In genomic region chr11:78161968-78162367, GRCm38 (mm10) we compare ENCODE assay signal across 9 mouse cellular contexts. TPM values are rescaled to one million over a fixed set of nuclear protein-coding genes. Genes with fewer than 3 reads are reported as not detected.
A peak's percentile ranks its signal among the peaks of the same experiment; 100 is the strongest.
DNase-seq lines count a peak whose midpoint lies in the region; ATAC-seq and TF ChIP-seq lines count a peak whose summit lies in the region.
"Had no signal": no experiment of that assay in that cellular context is flagged by ENCODE, and none has a peak within 500 bp of the region (broad histone marks: within the 10 kb centered on the region; RNA-seq: fewer than 3 reads in every experiment).

No protein-coding gene starts in this region.

- peak overlapping the region; percentile 16; the same call in 1 of the 2 replicates for H3K9ac ChIP-seq in liver, adult 2 months (ENCODE audit: low read depth, low read length)
- H3K9ac ChIP-seq in hindbrain, postnatal 0 days (replicated peaks; ENCODE audit: low read length): no peak overlapping the region; the same call in 1 of the 2 replicates
- H3K9ac ChIP-seq in neural tube, embryonic 12.5 days: no peak overlapping the region

- H3K9me3 ChIP-seq in erythroblast, embryonic 14.5 days (ENCODE audit: control insufficient read depth, low read length): no peaks in the 10 kb centered on the region
- no peaks in the 10 kb centered on the region for H3K9me3 ChIP-seq in hindbrain, postnatal 0 days (ENCODE audit: low read length)
- H3K9me3 ChIP-seq in neural tube, embryonic 12.5 days: no peaks in the 10 kb centered on the region

- 0 out of 2 replicates have a peak overlapping the region, but pooled peaks have one; percentile 23 for H3K27ac ChIP-seq in liver, adult 2 months (replicated peaks; ENCODE audit: insufficient read depth, low read depth, low read length)
- peak overlapping the region; percentile 98 for H3K27ac ChIP-seq in hindbrain, postnatal 0 days
- H3K27ac ChIP-seq in neural tube, embryonic 12.5 days: no peak overlapping the region

- WGBS in liver, adult 2 months: 45% methylated on average over 4 of the region's 4 CpGs
- WGBS in hindbrain, postnatal 0 days: 29% methylated on average over 4 of the region's 4 CpGs
- 72% methylated on average over 4 of the region's 4 CpGs for WGBS in neural tube, embryonic 12.5 days

- H3K4me1 ChIP-seq in erythroblast, embryonic 14.5 days (ENCODE audit: control insufficient read depth): peaks cover 88% of the 10 kb centered on the region
- H3K4me1 ChIP-seq in liver, adult 2 months (ENCODE audit: control insufficient read depth, insufficient read depth, low read length): peaks cover 23% of the 10 kb centered on the region
- peaks cover 19% of the 10 kb centered on the region for H3K4me1 ChIP-seq in hindbrain, postnatal 0 days (ENCODE audit: insufficient read depth, low read length)
- peaks cover 36% of the 10 kb centered on the region for H3K4me1 ChIP-seq in neural tube, embryonic 12.5 days

- peak overlapping the region; percentile 90 for H3K4me3 ChIP-seq in erythroblast, embryonic 14.5 days (replicated peaks)
- H3K4me3 ChIP-seq in liver, adult 2 months (ENCODE audit: insufficient read depth, low read depth, low read length): no peak overlapping the region
- H3K4me3 ChIP-seq in hindbrain, postnatal 0 days (ENCODE audit: low read length): no peak overlapping the region
- H3K4me3 ChIP-seq in neural tube, embryonic 12.5 days: no peak overlapping the region

- H3K36me3 ChIP-seq in erythroblast, embryonic 14.5 days (ENCODE audit: control insufficient read depth): peaks cover 78% of the 10 kb centered on the region
- peaks cover 8% of the 10 kb centered on the region for H3K36me3 ChIP-seq in liver, adult 2 months (ENCODE audit: control insufficient read depth, insufficient read depth, low read length)
- peaks cover 33% of the 10 kb centered on the region for H3K36me3 ChIP-seq in hindbrain, postnatal 0 days (ENCODE audit: insufficient read depth, low read length)
- peaks cover 56% of the 10 kb centered on the region for H3K36me3 ChIP-seq in neural tube, embryonic 12.5 days

- TF ChIP-seq POLR2A in liver, adult 2 months (IDR thresholded peaks at IDR 0.05; ENCODE audit: extremely low read depth, insufficient read depth, low read length): no peak

- H3K79me2 ChIP-seq in liver, adult 2 months (ENCODE audit: control insufficient read depth, insufficient read depth, low read length): peaks cover 41% of the 10 kb centered on the region; the same call in 1 of the 2 replicates

- no peaks in the 10 kb centered on the region for H3K27me3 ChIP-seq in erythroblast, embryonic 14.5 days (ENCODE audit: control insufficient read depth)
- H3K27me3 ChIP-seq in liver, adult 2 months (ENCODE audit: control insufficient read depth, insufficient read depth, low read length): no peaks in the 10 kb centered on the region
- no peaks in the 10 kb centered on the region for H3K27me3 ChIP-seq in hindbrain, postnatal 0 days (ENCODE audit: insufficient read depth, low read length)
- H3K27me3 ChIP-seq in neural tube, embryonic 12.5 days (replicated peaks): no peaks in the 10 kb centered on the region

- peak overlapping the region; percentile 82 for H3K4me2 ChIP-seq in hindbrain, postnatal 0 days (ENCODE audit: low read depth, low read length)
- peak overlapping the region; percentile 78 for H3K4me2 ChIP-seq in neural tube, embryonic 12.5 days (replicated peaks)

- DNase-seq in liver, adult 2 months (ENCODE audit: extremely low read depth, low read depth, low spot score): no peak
- DNase-seq in liver: no peak
- peak; percentile 67 for DNase-seq in hindbrain, postnatal 0 days (ENCODE audit: low spot score)
- DNase-seq in T-cell, adult 2 months (ENCODE audit: low spot score): no peak
- DNase-seq: B cell, adult 2 months had no signal

- no peak for TF ChIP-seq CTCF in liver, adult 2 months (IDR thresholded peaks at IDR 0.05; ENCODE audit: low read depth, low read length)
- TF ChIP-seq CTCF in hindbrain, postnatal 0 days (IDR thresholded peaks at IDR 0.05; ENCODE audit: low read depth): no peak

- ATAC-seq in erythroblast, adult 5-6 weeks (replicated peaks; ENCODE audit: low FRiP score, poor library complexity, severe bottlenecking): no peak
- 0 out of 2 replicates have a peak, but pooled peaks have one; percentile 1 for ATAC-seq in hindbrain, postnatal 0 days
- no peak for ATAC-seq in neural tube, embryonic 12.5 days (ENCODE audit: low FRiP score, low read depth)
- no peak for ATAC-seq in inflammation-experienced regulatory T-cells, adult 6 months

RNA-seq across cellular contexts. Expression of gene Traf4, which starts 3.4 kb away (rescaled TPM):
- polyA plus RNA-seq in erythroblast, embryonic 14.5 days (2012): 7.2 and 9.4 TPM in 2 replicates
- 2.1 and 3.6 TPM in 2 replicates for total RNA-seq in erythroblast, adult 5-6 weeks (2015; ENCODE audit: low replicate concordance)
- total RNA-seq in erythroblast, adult 5-6 weeks (2017; ENCODE audit: low replicate concordance): 3.2 and 3.5 TPM in 2 replicates
- total RNA-seq in liver, adult 2 months (2014; rRNA removed): 8.8 and 11.1 TPM in 2 replicates
- 69.0 and 73.5 TPM in 2 replicates for polyA plus RNA-seq in liver, adult 2 months (2012; rRNA removed)
- 124 and 130 TPM in 2 replicates for total RNA-seq in hindbrain, postnatal 0 days (2014; rRNA removed)
- polyA plus RNA-seq in hindbrain, postnatal 0 days (2015; fragmentation: Nextera tagmentation; extraction: Ambion mirVana): 79.5 and 88.7 TPM in 2 replicates
- 153 and 174 TPM in 2 replicates for polyA plus RNA-seq in neural tube, embryonic 12.5 days (2016; fragmentation: Nextera tagmentation; extraction: Ambion mirVana)
- polyA plus RNA-seq in inflammation-experienced regulatory T-cells, adult 6 months (2017; shearing (Covaris generic)): 1 to 10 TPM; 3.5 to 6.8 (median 3.6) TPM

RNA-seq across cellular contexts. Expression of gene Nek8, which starts 14.5 kb away (rescaled TPM):
- 1.7 and 2.0 TPM in 2 replicates for polyA plus RNA-seq in erythroblast, embryonic 14.5 days (2012)
- 9.6 and 12.1 TPM in 2 replicates for total RNA-seq in erythroblast, adult 5-6 weeks (2015; ENCODE audit: low replicate concordance)
- 5.7 and 16.7 TPM in 2 replicates for total RNA-seq in erythroblast, adult 5-6 weeks (2017; ENCODE audit: low replicate concordance)
- total RNA-seq in liver, adult 2 months (2014; rRNA removed): 4.1 and 5.2 TPM in 2 replicates
- polyA plus RNA-seq in liver, adult 2 months (2012; rRNA removed): 5.2 and 7.2 TPM in 2 replicates
- 7.6 and 11.8 TPM in 2 replicates for total RNA-seq in hindbrain, postnatal 0 days (2014; rRNA removed)
- 7.3 and 7.7 TPM in 2 replicates for polyA plus RNA-seq in hindbrain, postnatal 0 days (2015; fragmentation: Nextera tagmentation; extraction: Ambion mirVana)
- 10.2 and 11.1 TPM in 2 replicates for polyA plus RNA-seq in neural tube, embryonic 12.5 days (2016; fragmentation: Nextera tagmentation; extraction: Ambion mirVana)
- polyA plus RNA-seq in inflammation-experienced regulatory T-cells, adult 6 months (2017; shearing (Covaris generic)): 10 to 100 TPM in 2 of 3 experiments, 1 to 10 TPM in 1; 9.1 to 13.2 (median 11.3) TPM

RNA-seq across cellular contexts. Expression of gene Tlcd1, which starts 14.5 kb away (rescaled TPM):
- polyA plus RNA-seq in erythroblast, embryonic 14.5 days (2012): 91.9 and 97.7 TPM in 2 replicates
- total RNA-seq in erythroblast, adult 5-6 weeks (2015; ENCODE audit: low replicate concordance): 69.0 and 77.1 TPM in 2 replicates
- total RNA-seq in erythroblast, adult 5-6 weeks (2017; ENCODE audit: low replicate concordance): 96.9 and 181 TPM in 2 replicates
- total RNA-seq in liver, adult 2 months (2014; rRNA removed): 44.8 and 50.7 TPM in 2 replicates
- polyA plus RNA-seq in liver, adult 2 months (2012; rRNA removed): 46.6 and 61.5 TPM in 2 replicates
- total RNA-seq in hindbrain, postnatal 0 days (2014; rRNA removed): 37.5 and 46.1 TPM in 2 replicates
- 36.8 and 42.6 TPM in 2 replicates for polyA plus RNA-seq in hindbrain, postnatal 0 days (2015; fragmentation: Nextera tagmentation; extraction: Ambion mirVana)
- 8.2 and 10.5 TPM in 2 replicates for polyA plus RNA-seq in neural tube, embryonic 12.5 days (2016; fragmentation: Nextera tagmentation; extraction: Ambion mirVana)
- 1 to 10 TPM; 2.7 to 3.6 (median 3.2) TPM for polyA plus RNA-seq in inflammation-experienced regulatory T-cells, adult 6 months (2017; shearing (Covaris generic))

RNA-seq across cellular contexts. Expression of gene Rpl23a, which starts 21.4 kb away (rescaled TPM):
- polyA plus RNA-seq in erythroblast, embryonic 14.5 days (2012): 168 and 429 TPM in 2 replicates
- total RNA-seq in erythroblast, adult 5-6 weeks (2015; ENCODE audit: low replicate concordance): 792 and 815 TPM in 2 replicates
- total RNA-seq in erythroblast, adult 5-6 weeks (2017; ENCODE audit: low replicate concordance): 585 and 685 TPM in 2 replicates
- total RNA-seq in liver, adult 2 months (2014; rRNA removed): 318 and 352 TPM in 2 replicates
- 88.5 and 110 TPM in 2 replicates for polyA plus RNA-seq in liver, adult 2 months (2012; rRNA removed)
- total RNA-seq in hindbrain, postnatal 0 days (2014; rRNA removed): 418 and 469 TPM in 2 replicates
- 906 and 915 TPM in 2 replicates for polyA plus RNA-seq in hindbrain, postnatal 0 days (2015; fragmentation: Nextera tagmentation; extraction: Ambion mirVana)
- 895 and 982 TPM in 2 replicates for polyA plus RNA-seq in neural tube, embryonic 12.5 days (2016; fragmentation: Nextera tagmentation; extraction: Ambion mirVana)
- 1,000 to 10,000 TPM; 2,768 to 4,435 (median 3,801) TPM for polyA plus RNA-seq in inflammation-experienced regulatory T-cells, adult 6 months (2017; shearing (Covaris generic))

RNA-seq across cellular contexts. Expression of gene Rab34, which starts 26.3 kb away (rescaled TPM):
- polyA plus RNA-seq in erythroblast, embryonic 14.5 days (2012): 0.13 and 0.26 TPM in 2 replicates
- total RNA-seq in erythroblast, adult 5-6 weeks (2015; ENCODE audit: low replicate concordance): 7.9 TPM in 1 of 2 replicates, not detected in the other
- total RNA-seq in erythroblast, adult 5-6 weeks (2017; ENCODE audit: low replicate concordance): 1.3 and 9.9 TPM in 2 replicates
- total RNA-seq in liver, adult 2 months (2014; rRNA removed): 2.6 and 2.8 TPM in 2 replicates
- 5.2 and 5.3 TPM in 2 replicates for polyA plus RNA-seq in liver, adult 2 months (2012; rRNA removed)
- 85.6 and 96.4 TPM in 2 replicates for total RNA-seq in hindbrain, postnatal 0 days (2014; rRNA removed)
- polyA plus RNA-seq in hindbrain, postnatal 0 days (2015; fragmentation: Nextera tagmentation; extraction: Ambion mirVana): 63.5 and 76.2 TPM in 2 replicates
- polyA plus RNA-seq in neural tube, embryonic 12.5 days (2016; fragmentation: Nextera tagmentation; extraction: Ambion mirVana): 71.0 and 76.5 TPM in 2 replicates
- polyA plus RNA-seq in inflammation-experienced regulatory T-cells, adult 6 months (2017; shearing (Covaris generic)): 1 to 10 TPM in 1 of 3 experiments, not detected in 2; 1.4 TPM
